Mouse (Mus musculus) liver, adult 2 months (tissue): ENCODE data around the gene C2cd4b.

ENCODE experiments used
- CTCF ChIP-seq: fragments of 200-500 bp; IDR thresholded peaks from 2 replicates; pipeline ENCODE4 v1.5.1; 2011; ENCODE audit warnings: low read depth, low read length, control low read depth
- POLR2A ChIP-seq: fragments of 200-500 bp; IDR thresholded peaks from 2 replicates; pipeline ENCODE4 v1.6.1; 2011; ENCODE audit warnings: low read length, control low read depth; ENCODE audit not compliant: insufficient read depth; ENCODE audit errors: extremely low read depth

DNA sequence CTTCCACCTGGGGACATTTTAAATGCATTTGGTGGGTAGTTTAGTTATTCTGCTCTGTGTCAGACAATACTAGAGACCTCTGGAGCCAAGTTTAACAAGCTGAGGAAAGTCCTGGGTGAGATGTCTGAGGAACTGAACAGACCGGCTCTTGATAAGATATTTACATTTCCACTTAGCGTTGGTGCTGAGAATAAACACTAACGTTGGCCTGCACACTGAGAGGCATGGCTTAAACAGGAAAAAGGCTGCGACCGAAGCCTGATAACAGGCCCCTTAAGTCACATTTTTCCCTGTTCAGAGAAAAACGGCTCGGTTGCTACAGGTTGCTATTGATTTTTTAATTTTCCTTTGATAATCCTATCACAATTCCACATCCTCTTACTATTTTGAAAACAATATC, 12.1 kb downstream of the C2cd4b start:
- no peak for TF ChIP-seq CTCF
- TF ChIP-seq POLR2A: no peak
